Mouse (Mus musculus): ENCODE results near the gene Gjb6.
A peak's percentile ranks its signal among the peaks of the same experiment; 100 is the strongest.

Gene Gjb6

GRCm38 (mm10) chr14:57133161-57133661, at the start of gene Gjb6:
TSS of gene Gjb6 (minus strand) at chr14:57133611.
- peak; percentile 15 to 22 for DNase-seq

GRCm38 (mm10) chr14:57165493-57165892, 32.1 kb upstream of the Gjb6 start:
- peak in 1 of 2 experiments; percentile 5 for DNase-seq

GRCm38 (mm10) chr14:57161833-57162232, 28.4 kb upstream of the Gjb6 start:
- DNase-seq, result peak in 1 of 2 experiments; percentile 14

GRCm38 (mm10) chr14:57161201-57161600, 27.8 kb upstream of the Gjb6 start:
- peak; percentile 44 to 54 for DNase-seq

GRCm38 (mm10) chr14:57154916-57155315, 21.5 kb upstream of the Gjb6 start:
- DNase-seq, result no peak

GRCm38 (mm10) chr14:57145741-57146140, 12.3 kb upstream of the Gjb6 start:
- no peak for DNase-seq

GRCm38 (mm10) chr14:57135265-57135664, 1.9 kb upstream of the Gjb6 start:
- no peak for DNase-seq

- DNase-seq, result no peak
Measured at GRCm38 (mm10) chr14:57127383-57127782, 6.0 kb downstream of the Gjb6 start.

GRCm38 (mm10) chr14:57122295-57122694, 11.1 kb downstream of the Gjb6 start:
- no peak for DNase-seq

- DNase-seq, result peak; percentile 37 to 54
Measured at GRCm38 (mm10) chr14:57115823-57116544, 17.4 kb downstream of the Gjb6 start, which contains the start of gene Gm4491. TSS of gene Gm4491 (minus strand) at chr14:57115883.

GRCm38 (mm10) chr14:57109194-57109593, 24.2 kb downstream of the Gjb6 start:
- peak; percentile 70 to 77 for DNase-seq

GRCm38 (mm10) chr14:57107916-57108315, 25.5 kb downstream of the Gjb6 start:
- no peak for DNase-seq

- no peak for DNase-seq
Measured at GRCm38 (mm10) chr14:57107091-57107490, 26.3 kb downstream of the Gjb6 start.

- DNase-seq, result peak; percentile 59
Measured at GRCm38 (mm10) chr14:57105721-57106120, 27.7 kb downstream of the Gjb6 start.

GRCm38 (mm10) chr14:57105111-57105510, 28.3 kb downstream of the Gjb6 start:
- peak in 1 of 2 experiments; percentile 9 for DNase-seq

- DNase-seq, result peak; percentile 42 to 53
Measured at GRCm38 (mm10) chr14:57104106-57105023, 29.0 kb downstream of the Gjb6 start, which contains the start of gene Gjb2. TSS of gene Gjb2 (minus strand) at chr14:57104702.

GRCm38 (mm10) chr14:57103711-57104105, 29.7 kb downstream of the Gjb6 start:
- peak in 1 of 2 experiments; percentile 12 for DNase-seq

- DNase-seq, result no peak
Measured at GRCm38 (mm10) chr14:57103121-57103520, 30.3 kb downstream of the Gjb6 start.

GRCm38 (mm10) chr14:57101623-57102022, 31.8 kb downstream of the Gjb6 start:
- DNase-seq, result no peak

- no peak for DNase-seq
Measured at GRCm38 (mm10) chr14:57095855-57096254, 37.6 kb downstream of the Gjb6 start.

GRCm38 (mm10) chr14:57093029-57093428, 40.4 kb downstream of the Gjb6 start:
- peak; percentile 62 to 67 for DNase-seq

GRCm38 (mm10) chr14:57090001-57090400, 43.4 kb downstream of the Gjb6 start:
- DNase-seq, result no peak

GRCm38 (mm10) chr14:57089107-57089506, 44.3 kb downstream of the Gjb6 start:
- DNase-seq, result no peak

All from cerebellum, postnatal 10 days (tissue).